Mouse (Mus musculus): ENCODE measurements around the gene Large1. TPM values are rescaled to one million over a fixed set of nuclear protein-coding genes. Genes with fewer than 3 reads are reported as not detected.

Large1 gene
- polyA plus RNA-seq, 1 experiment from 2014 or later, result 8.2 TPM

GRCm38 (mm10) chr8:73242066-73242465, 111.3 kb downstream of the Large1 start:
- H3K9me3 ChIP-seq (replicated peaks), result peaks cover 7% of the 10 kb centered on the region
- no peaks in the 10 kb centered on the region for H3K4me1 ChIP-seq (replicated peaks)
- no peak overlapping the region for H3K9ac ChIP-seq
- no peaks in the 10 kb centered on the region for H3K27me3 ChIP-seq (replicated peaks)
- H3K27ac ChIP-seq (ENCODE audit: poor library complexity, severe bottlenecking), result no peak overlapping the region
- ATAC-seq (ENCODE audit: insufficient number of reproducible peaks, low FRiP score), result no peak
- 54% methylated on average over 1 of the region's 1 CpGs for WGBS
- no peaks in the 10 kb centered on the region for H3K36me3 ChIP-seq
- H3K4me2 ChIP-seq, result no peak overlapping the region
- no peak overlapping the region for H3K4me3 ChIP-seq

GRCm38 (mm10) chr8:73234209-73234608, 119.1 kb downstream of the Large1 start:
- Histone ChIP-seq H3K36me3 (no peaks in the 10 kb centered on the region), H3K27ac (ENCODE audit: poor library complexity, severe bottlenecking) (no peak overlapping the region), H3K4me2 (no peak overlapping the region), H3K9me3 (replicated peaks) (no peaks in the 10 kb centered on the region), H3K27me3 (replicated peaks) (no peaks in the 10 kb centered on the region), H3K4me1 (replicated peaks) (peaks cover 4% of the 10 kb centered on the region; the same call in 1 of the 2 replicates), H3K4me3 (no peak overlapping the region), H3K9ac (no peak overlapping the region)
- 87% methylated on average over 1 of the region's 1 CpGs for WGBS
- ATAC-seq (ENCODE audit: insufficient number of reproducible peaks, low FRiP score), result no peak

- Histone ChIP-seq H3K4me2 (no peak overlapping the region), H3K36me3 (no peaks in the 10 kb centered on the region), H3K9me3 (replicated peaks) (no peaks in the 10 kb centered on the region), H3K27me3 (replicated peaks) (no peaks in the 10 kb centered on the region), H3K27ac (ENCODE audit: poor library complexity, severe bottlenecking) (no peak overlapping the region), H3K9ac (no peak overlapping the region), H3K4me3 (no peak overlapping the region), H3K4me1 (replicated peaks) (peaks cover 4% of the 10 kb centered on the region; the same call in 1 of the 2 replicates)
- ATAC-seq (ENCODE audit: insufficient number of reproducible peaks, low FRiP score), result no peak
- WGBS, result 46% methylated on average over 6 of the region's 6 CpGs
Measured at GRCm38 (mm10) chr8:73233358-73234041, 119.8 kb downstream of the Large1 start.

GRCm38 (mm10) chr8:73226841-73227240, 126.5 kb downstream of the Large1 start:
- Histone ChIP-seq H3K9ac (no peak overlapping the region), H3K4me3 (no peak overlapping the region), H3K27ac (ENCODE audit: poor library complexity, severe bottlenecking) (no peak overlapping the region), H3K9me3 (replicated peaks) (no peaks in the 10 kb centered on the region), H3K36me3 (no peaks in the 10 kb centered on the region), H3K4me1 (replicated peaks) (peaks cover 14% of the 10 kb centered on the region), H3K4me2 (no peak overlapping the region), H3K27me3 (replicated peaks) (no peaks in the 10 kb centered on the region)
- no peak for ATAC-seq (ENCODE audit: insufficient number of reproducible peaks, low FRiP score)
- WGBS, result 73% methylated on average over 3 of the region's 3 CpGs

DNA sequence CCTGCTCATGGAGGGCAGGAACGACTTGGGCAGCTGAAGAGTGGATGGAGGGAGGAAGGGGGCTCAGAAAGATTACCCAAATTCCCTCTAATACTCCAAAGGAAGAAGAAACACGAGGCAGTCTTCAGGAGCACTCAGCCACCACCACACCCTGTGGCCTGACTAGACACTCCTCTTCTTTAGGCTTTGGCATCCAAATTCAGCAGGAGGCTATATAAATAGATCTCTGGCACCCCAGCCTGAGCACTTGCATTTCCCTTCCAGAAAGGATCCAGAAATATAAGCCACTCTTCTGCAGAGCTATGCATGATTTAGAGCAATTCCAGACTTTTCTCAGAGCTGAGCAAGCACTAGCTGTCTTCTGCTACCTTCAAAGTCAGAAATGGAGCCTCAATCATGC, 127.7 kb downstream of the Large1 start:
- Histone ChIP-seq H3K27ac (ENCODE audit: poor library complexity, severe bottlenecking) (no peak overlapping the region), H3K4me3 (no peak overlapping the region), H3K36me3 (no peaks in the 10 kb centered on the region), H3K4me2 (no peak overlapping the region), H3K4me1 (replicated peaks) (peaks cover 14% of the 10 kb centered on the region), H3K27me3 (replicated peaks) (no peaks in the 10 kb centered on the region), H3K9ac (no peak overlapping the region), H3K9me3 (replicated peaks) (no peaks in the 10 kb centered on the region)
- WGBS, result 44% methylated on average over 2 of the region's 2 CpGs
- no peak for ATAC-seq (ENCODE audit: insufficient number of reproducible peaks, low FRiP score)

DNA sequence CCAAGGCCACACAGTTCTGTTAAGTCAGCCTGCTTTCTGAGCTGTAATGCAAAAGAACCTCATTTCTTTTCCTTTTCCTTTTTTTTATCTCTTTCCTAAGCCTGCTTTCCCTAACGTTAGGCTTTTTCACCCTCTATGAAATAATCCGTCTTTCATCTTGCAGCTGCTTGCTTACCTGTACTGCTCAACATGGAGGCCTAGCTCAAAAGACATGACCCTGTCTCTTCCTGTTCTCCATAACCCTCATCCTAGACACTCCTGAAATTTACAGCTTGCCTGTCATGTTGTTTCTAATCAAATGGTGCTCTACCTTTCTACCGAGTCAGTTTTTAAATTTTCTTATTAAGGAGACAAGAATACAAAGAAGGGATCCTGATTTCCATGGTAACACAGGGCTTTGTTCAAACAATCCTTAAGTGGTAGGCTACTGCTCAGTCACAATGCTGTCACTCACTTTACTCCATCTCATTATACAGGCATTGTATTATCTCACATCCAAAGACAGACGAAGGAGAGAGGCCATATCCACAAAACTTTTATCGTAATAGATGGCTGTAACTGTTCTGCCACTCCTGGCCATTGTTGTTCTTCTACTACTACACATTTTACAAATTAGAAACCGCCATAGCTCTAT, 134.0 kb downstream of the Large1 start:
- no peak for ATAC-seq (ENCODE audit: insufficient number of reproducible peaks, low FRiP score)
- no peaks in the 10 kb centered on the region for H3K9me3 ChIP-seq (replicated peaks)
- H3K9ac ChIP-seq, result no peak overlapping the region
- H3K4me2 ChIP-seq, result no peak overlapping the region
- WGBS, result 80% methylated on average over 6 of the region's 6 CpGs
- H3K4me3 ChIP-seq, result no peak overlapping the region
- no peak overlapping the region for H3K27ac ChIP-seq (ENCODE audit: poor library complexity, severe bottlenecking)
- H3K36me3 ChIP-seq, result no peaks in the 10 kb centered on the region
- H3K4me1 ChIP-seq (replicated peaks), result peaks cover 9% of the 10 kb centered on the region; the same call in 1 of the 2 replicates
- no peaks in the 10 kb centered on the region for H3K27me3 ChIP-seq (replicated peaks)

DNA sequence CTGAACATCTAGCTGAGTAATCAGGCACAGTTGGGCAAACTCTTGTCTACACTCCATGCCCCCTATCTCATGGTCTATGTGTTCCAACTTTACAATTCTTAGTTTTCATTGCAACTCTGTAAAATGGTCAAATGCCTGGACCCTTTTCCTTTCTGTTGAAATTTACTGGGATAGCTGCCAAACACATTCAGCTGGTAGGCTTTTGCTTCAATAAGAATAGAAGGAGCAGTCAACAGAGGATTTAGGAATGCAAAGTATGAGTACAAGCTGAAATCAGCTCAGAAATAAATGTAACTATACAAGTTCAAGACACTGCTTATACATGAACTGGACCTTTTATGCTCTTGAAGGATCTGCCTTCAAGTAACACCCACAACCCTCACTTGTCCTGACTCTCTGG, 146.5 kb downstream of the Large1 start:
- ATAC-seq (ENCODE audit: insufficient number of reproducible peaks, low FRiP score), result no peak
- H3K27me3 ChIP-seq (replicated peaks), result no peaks in the 10 kb centered on the region
- no peaks in the 10 kb centered on the region for H3K9me3 ChIP-seq (replicated peaks)
- H3K27ac ChIP-seq (ENCODE audit: poor library complexity, severe bottlenecking), result peak overlapping the region; percentile 57
- peaks cover 10% of the 10 kb centered on the region for H3K4me1 ChIP-seq (replicated peaks)
- H3K4me3 ChIP-seq, result no peak overlapping the region
- no peak overlapping the region for H3K9ac ChIP-seq
- H3K4me2 ChIP-seq, result no peak overlapping the region
- H3K36me3 ChIP-seq, result no peaks in the 10 kb centered on the region

- H3K4me2 ChIP-seq, result no peak overlapping the region
- H3K4me3 ChIP-seq, result no peak overlapping the region
- H3K36me3 ChIP-seq, result no peaks in the 10 kb centered on the region
- H3K9ac ChIP-seq, result no peak overlapping the region
- no peaks in the 10 kb centered on the region for H3K9me3 ChIP-seq (replicated peaks)
- H3K27me3 ChIP-seq (replicated peaks), result no peaks in the 10 kb centered on the region
- no peak overlapping the region for H3K27ac ChIP-seq (ENCODE audit: poor library complexity, severe bottlenecking)
- H3K4me1 ChIP-seq (replicated peaks), result peaks cover 9% of the 10 kb centered on the region
- 50% methylated on average over 2 of the region's 2 CpGs for WGBS
- ATAC-seq (ENCODE audit: insufficient number of reproducible peaks, low FRiP score), result no peak
Measured at GRCm38 (mm10) chr8:73201854-73202253, 151.5 kb downstream of the Large1 start.

GRCm38 (mm10) chr8:73197714-73198113, 155.6 kb downstream of the Large1 start:
- Histone ChIP-seq H3K27ac (ENCODE audit: poor library complexity, severe bottlenecking) (no peak overlapping the region), H3K36me3 (no peaks in the 10 kb centered on the region), H3K27me3 (replicated peaks) (no peaks in the 10 kb centered on the region), H3K9me3 (replicated peaks) (no peaks in the 10 kb centered on the region), H3K9ac (no peak overlapping the region), H3K4me2 (no peak overlapping the region), H3K4me1 (replicated peaks) (peaks cover 15% of the 10 kb centered on the region), H3K4me3 (no peak overlapping the region)
- 92% methylated on average over 1 of the region's 1 CpGs for WGBS
- ATAC-seq (ENCODE audit: insufficient number of reproducible peaks, low FRiP score), result no peak

- peaks cover 7% of the 10 kb centered on the region; the same call in 1 of the 2 replicates for H3K4me1 ChIP-seq (replicated peaks)
- WGBS, result 82% methylated on average over 1 of the region's 1 CpGs
- H3K4me3 ChIP-seq, result no peak overlapping the region
- H3K9ac ChIP-seq, result no peak overlapping the region
- H3K36me3 ChIP-seq, result no peaks in the 10 kb centered on the region
- H3K27ac ChIP-seq (ENCODE audit: poor library complexity, severe bottlenecking), result no peak overlapping the region
- H3K27me3 ChIP-seq (replicated peaks), result no peaks in the 10 kb centered on the region
- no peak overlapping the region for H3K4me2 ChIP-seq
- ATAC-seq (ENCODE audit: insufficient number of reproducible peaks, low FRiP score), result no peak
- no peaks in the 10 kb centered on the region for H3K9me3 ChIP-seq (replicated peaks)
Measured at GRCm38 (mm10) chr8:73188684-73189083, 164.7 kb downstream of the Large1 start.

DNA sequence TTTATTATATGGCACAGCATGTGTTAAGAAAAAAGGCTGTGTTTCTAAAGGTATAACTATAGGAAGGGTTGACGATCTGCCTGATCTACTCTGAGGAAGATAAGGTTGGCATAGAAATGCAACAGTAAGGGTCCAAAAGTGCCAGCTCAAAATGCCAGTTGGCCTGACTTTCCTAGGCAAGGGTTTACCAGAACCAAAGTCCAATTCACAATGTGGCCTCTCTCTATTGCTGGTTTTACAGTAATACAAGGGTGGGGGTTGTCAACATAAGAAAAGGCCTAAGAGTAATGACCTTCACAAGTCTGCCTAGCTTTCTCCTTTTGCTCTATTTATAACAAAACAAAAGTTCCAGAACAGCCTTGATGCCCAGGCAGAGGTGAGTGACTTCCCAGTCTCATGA, 166.0 kb downstream of the Large1 start:
- ATAC-seq (ENCODE audit: insufficient number of reproducible peaks, low FRiP score), result no peak
- Histone ChIP-seq H3K27ac (ENCODE audit: poor library complexity, severe bottlenecking) (no peak overlapping the region), H3K36me3 (no peaks in the 10 kb centered on the region), H3K27me3 (replicated peaks) (no peaks in the 10 kb centered on the region), H3K4me2 (no peak overlapping the region), H3K4me1 (replicated peaks) (peaks cover 7% of the 10 kb centered on the region; the same call in 1 of the 2 replicates), H3K4me3 (no peak overlapping the region), H3K9me3 (replicated peaks) (no peaks in the 10 kb centered on the region), H3K9ac (no peak overlapping the region)
- WGBS, result 80% methylated on average over 1 of the region's 1 CpGs

Measured in heart, embryonic 12.5 days (tissue).